Mouse (Mus musculus) layer of hippocampus, postnatal 25 days (tissue): ENCODE results near the gene Oprm1. TPM values are rescaled to one million over a fixed set of nuclear protein-coding genes. Genes with fewer than 3 reads are reported as not detected.
"Not testable (repeated sequence)": the region's sequence is repeated elsewhere in the genome, so short reads cannot be mapped to it uniquely, and the experiment has no call there.

ENCODE experiments used
- DNase-seq, 2 experiments: peaks; one replicate each; pipeline ENCODE4 v3.0.0; 2022; ENCODE audit warnings: mixed read lengths in 2 of 2, low spot score in 1 of 2; ENCODE audit errors: extremely low spot score in 1 of 2
- total RNA-seq, 2 experiments: library from RNA; stranded (reverse); gene quantifications; 2 replicates each; pipeline ENCODE4 v1.2.3; 2021

Oprm1 gene
- total RNA-seq, 2 experiments from 2014 or later, result 4.7 to 5.0 TPM

DNA sequence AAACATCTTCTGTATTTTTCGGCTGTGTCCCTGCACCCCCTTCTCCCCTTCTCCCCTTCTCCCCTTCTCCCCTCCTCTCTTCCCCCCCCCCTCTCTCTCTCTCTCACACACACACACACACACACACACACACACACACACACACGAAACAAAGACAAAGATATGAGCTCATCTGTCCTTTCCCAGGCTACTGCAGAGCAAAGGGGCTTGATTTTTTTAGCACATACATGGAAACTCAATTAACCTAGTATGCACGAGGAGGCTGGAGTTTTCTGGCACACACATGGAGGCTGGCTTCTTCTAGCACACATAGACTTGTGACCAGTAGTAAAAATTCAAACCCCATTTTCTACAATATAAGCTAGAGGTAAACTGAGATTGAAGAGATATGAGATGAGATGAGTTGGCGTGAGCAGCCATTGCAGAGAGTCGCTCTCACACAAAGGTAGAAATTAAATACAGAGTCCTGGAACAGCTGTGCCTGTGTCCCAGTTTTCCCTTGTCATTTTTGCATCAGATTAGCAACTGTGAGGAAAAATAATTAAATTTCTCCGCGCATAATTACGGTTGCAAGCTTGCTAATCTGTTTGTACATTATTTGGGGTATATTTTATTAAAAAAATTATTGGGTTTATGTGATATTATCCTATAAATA is 209.4 kb downstream of the Oprm1 start:
- DNase-seq, result no peak

DNA sequence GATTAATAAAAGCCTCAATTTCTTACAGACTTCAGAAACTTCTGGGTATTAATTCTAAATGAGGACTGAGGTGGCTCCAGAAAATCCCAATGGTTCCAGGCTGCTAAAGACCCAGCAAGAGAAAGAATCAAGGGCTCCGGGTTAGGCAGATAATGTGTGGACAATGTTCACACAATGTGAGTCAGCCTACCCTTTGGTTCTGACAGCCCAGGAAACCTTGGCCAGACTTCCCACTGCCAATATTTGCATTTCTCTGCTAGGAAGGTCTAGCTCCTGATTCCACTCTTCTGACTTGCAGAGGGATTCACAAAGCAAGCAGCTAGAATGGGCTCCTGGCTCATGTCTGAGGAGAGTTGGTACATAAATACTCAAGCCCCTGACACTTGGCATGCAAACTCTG is 210.0 kb downstream of the Oprm1 start:
- DNase-seq, result no peak

DNA sequence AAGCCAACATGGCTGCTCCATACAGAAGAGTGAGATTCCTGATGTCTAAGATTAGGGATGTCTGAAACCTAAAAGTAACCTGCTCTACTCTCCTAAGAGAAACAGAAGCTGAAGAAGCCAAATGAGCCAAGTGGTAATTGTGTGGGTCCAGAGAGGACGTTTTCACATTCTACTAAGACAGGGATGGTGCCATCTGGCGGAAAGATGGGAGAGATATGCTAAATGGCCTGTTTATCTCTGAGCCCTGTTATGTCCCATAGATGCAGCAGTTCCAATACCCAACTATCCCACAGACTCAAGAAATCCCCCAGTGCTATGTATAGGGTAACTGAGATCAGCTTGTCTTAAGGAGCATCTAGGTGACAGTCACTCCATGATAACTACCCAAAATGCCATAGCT is 219.5 kb downstream of the Oprm1 start:
- DNase-seq, result no peak

DNA sequence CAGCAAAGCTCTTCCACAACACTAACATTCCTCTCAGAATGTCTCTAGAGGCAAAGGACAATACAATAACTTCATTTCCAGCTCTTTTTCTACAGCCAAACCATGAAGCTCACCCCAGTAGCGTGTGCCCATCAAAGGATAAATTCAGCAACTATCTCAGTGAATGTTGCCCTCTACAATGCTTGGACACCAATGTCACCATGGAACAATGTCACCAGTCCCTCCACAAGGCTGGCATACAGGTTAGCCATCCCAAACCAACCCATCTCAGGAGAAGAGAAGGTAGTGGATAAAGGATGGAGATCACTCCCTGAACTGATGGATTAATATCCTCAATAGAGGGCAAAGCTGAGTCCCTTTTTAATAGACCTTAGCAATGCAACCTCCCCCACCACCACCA is 220.4 kb downstream of the Oprm1 start:
- no peak for DNase-seq

DNA sequence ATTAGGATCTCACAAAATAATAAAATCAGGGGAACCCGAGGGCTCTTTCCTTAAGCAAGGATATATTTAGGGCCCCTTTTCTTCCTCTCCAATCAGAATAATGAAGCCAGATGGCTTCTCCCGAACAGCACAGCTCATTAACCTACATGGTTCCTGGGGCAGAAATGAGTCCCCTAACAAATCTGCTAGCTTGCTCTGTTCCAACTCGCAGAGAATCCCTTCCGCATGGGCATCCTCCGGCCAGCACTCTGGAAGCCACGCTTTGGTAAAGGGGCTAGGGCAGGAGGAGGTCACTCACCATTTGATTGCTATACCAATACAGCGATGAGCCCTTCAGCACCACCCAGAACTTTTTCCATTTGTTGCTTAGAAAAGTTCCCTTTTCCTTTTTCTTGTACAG is 220.9 kb downstream of the Oprm1 start:
- DNase-seq, result peak in 1 of 2 experiments; percentile 11

DNA sequence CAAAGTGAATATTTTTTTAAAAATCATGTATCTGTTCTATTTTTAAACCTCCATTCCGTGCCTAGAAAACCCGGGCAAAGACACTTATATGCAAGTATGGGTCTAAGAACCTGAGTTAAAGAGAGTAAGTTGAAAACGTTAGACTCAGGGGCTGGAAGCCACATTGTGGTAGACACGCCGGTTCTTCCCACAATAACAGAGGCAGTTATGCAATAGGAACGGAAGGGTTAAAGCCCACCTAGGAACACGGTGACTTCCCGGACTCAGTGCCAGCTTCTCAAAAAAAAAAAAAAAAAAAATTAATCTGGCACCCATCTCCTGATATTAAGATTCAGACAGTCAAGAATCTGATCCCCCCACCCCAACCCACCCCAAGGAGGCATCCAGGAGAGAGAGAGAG is 221.5 kb downstream of the Oprm1 start:
- no peak for DNase-seq

DNA sequence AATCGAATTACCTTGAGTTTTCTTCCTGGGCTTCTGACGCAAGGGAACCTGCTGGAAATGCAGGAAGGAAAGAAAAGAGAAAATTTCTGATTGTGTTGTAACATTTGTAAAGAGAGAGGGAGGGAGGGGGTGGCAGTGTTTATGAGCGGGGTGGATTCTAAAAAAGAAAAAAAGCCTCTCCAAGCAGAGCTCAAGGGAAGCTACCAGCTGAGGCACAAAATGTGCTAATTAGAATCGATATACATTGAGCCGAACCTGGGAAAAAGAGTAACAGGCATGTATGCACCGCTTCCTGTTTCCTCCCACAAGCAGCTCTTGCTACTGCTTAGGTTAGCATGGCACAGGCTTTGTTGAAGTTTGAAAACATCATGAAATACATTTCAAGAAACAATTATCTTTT is 221.9 kb downstream of the Oprm1 start:
- no peak for DNase-seq

DNA sequence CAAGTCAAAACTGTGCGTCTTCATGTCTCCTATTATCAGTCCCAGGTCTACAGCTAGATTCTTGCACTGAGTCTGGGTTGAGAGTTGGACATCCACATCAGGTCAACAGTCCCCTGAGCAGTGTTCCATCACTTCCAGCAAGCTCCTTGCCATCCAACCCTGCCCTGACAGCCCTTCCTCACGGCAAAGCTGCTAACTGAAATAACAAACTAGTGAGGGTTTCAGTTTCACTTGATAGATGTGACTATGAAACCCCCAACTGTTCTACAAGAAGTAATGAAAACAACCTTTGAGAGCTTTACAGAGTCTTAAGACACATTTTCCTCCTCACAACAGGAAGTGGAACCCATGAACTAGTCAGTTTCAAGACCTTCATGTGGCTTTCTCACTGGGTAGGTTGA is 224.4 kb downstream of the Oprm1 start:
- DNase-seq, result no peak

DNA sequence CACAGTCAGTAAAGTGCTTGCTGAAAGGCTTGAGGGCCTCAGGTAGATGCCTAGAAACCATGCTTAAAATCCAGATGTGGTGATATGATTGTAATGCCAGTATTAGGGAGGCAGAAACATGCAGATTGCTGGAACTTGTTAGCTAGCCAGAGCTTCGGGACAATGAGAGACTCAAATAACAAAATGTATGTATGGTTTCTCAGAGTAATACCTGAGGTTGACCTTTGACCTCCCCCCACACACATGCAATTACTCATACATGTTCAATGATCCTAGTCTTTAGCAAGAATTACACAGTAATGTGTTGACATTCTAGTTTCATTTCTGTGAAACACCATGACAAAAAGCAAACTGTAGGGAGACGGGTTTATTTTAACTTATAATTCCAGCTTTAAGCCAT is 225.1 kb downstream of the Oprm1 start:
- DNase-seq, result no peak

DNA sequence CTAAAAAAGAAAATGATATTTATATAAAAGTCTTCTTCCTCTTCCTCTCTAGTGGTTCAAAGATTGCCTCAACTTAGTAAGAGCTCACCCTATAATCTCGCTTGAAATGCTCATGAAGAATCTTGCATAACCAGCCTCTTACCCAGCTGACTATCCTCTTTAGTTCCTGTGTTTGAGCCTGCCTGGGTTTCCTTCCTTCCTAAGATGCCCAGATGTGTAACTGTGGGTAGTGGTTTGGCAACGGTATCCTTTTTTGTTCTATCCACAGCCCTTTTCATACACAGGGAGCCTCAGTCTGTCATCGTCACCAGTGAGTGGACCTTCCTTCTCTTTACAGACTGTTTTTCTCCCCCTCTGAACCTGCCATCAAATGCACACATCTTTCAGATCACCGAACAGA is 227.9 kb downstream of the Oprm1 start:
- DNase-seq, result no peak

DNA sequence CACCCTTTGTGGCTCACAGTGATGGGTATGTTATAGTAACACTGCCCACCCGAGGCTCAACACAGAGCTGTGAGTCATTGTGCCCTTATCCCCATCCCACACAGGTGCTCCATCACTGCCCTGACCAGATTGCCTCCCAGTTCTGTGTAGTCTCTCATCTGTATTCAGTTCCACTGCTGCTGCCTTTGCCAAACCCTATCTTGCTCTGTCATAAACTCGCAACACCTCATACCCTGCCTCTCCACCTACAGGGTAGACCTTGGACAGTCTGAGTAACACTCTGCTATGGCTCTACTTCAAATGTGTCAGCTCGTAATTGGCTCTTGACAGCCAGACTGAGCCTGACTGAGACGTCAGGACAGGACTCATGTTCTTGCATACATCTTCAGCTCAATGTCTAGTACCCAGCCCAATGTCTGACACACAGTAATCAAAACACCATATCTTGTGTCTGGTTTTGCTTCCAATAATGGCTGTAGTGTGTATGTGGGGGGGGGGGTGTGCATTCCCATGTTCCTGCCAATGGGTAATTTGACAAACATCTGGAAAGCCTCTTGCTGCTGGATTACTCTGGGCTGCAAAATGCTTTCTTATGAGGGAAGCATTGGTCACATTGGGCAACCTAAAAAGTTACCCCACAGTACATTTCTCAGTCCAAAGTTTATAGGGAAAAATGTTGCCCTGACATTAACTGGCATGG is 229.2 kb downstream of the Oprm1 start:
- DNase-seq, result no peak

DNA sequence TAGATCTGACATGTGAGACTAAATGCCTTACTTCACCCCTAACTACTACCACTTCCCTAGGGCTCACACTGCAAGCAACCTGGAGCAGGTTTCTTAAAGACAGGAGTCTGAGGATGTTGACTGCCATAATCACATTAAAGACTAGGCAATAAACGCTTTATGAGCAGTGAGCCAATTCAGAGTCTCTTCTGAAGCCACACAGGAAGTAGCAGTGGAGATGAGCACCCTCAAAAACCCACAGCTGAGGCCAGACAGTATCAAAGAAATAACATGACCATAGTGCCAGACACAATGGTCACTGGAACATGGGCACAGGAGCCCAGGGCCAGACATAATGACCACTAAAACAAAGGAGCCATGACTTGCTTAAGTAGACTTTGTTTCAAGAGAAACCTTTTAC is 230.2 kb downstream of the Oprm1 start:
- no peak for DNase-seq

DNA sequence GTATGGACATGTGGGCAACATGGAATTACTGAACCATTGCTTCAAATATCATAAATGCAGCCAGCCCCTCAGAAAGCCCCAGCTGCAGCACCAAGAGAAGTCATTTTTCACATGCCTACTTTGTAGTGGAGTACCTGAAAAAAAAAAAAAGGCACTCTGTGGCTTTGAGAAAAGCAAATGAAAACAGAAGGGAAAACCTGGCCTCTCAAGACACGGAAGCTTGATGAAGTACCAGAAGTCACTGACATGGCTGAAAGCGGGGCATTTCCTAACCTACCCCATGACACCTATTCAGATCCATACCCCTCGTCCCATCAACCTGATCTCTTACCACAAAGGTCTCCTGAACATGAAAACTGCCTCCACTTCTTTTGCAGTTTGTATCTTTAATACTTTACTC is 238.6 kb downstream of the Oprm1 start:
- DNase-seq, result no peak

DNA sequence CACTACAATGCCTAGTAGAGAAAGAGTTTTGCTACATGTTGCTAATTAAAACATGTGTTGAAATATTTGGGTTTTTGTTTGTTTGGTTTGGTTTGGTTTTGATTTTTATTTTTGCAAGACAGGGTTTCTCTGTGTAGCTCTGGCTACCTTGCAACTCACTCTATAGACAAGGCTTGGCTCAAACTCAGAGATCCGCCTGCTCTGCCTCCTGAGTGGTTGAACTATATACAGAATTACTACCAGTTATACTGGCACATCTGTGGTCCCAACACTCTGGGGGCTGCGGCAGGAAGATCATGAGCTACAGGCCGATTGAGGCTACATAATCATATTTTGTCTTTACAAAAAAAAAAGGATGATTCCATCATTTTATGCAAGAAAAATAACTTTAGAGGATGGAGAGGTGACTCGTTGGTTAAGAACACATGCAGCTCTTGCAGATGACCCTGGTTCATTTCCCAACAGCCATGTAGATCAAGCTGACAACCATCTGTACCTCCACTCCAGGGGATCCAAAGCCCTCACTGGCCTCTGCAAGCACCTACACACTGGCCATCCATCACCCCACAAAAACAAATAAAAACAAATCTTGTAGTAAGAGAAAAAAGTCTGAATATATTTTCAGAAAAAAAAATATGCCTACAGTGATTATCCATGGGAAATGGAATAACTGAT is 240.4 kb downstream of the Oprm1 start:
- DNase-seq, result no peak

DNA sequence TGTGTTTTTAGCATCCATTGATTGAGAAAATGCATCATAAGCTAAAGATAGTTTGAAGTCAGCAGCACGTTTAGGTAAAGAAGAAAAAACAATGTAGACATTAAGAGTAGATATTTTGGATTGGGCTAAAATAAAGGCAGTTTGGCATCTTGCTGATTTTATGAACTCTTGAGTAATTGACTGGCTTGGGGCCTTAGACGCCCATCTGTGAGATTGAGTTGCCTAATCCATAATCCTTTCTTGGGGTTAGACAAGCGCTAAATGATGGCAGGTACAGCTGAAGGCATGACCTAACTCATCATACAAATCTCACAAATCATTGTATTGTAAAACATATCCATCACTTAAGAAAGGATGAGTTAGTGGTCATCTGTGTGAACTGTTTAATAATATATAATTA is 241.0 kb downstream of the Oprm1 start:
- DNase-seq, result no peak

DNA sequence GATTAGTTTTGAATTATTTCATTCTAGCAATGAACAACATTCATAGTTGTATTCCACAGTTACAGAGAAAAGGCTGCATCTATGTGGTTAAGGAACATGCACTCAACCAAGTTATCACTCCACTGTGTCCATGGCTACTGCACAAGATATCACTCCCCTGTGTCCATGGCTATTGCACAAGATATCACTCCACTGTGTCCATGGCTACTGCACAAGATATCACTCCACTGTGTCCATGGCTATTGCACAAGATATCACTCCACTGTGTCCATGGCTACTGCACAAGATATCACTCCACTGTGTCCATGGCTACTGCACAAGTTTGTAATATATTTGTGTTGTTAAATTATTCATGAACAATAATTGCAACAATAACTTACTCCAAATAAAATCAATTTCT is 245.6 kb downstream of the Oprm1 start:
- not testable (repeated sequence) for DNase-seq

DNA sequence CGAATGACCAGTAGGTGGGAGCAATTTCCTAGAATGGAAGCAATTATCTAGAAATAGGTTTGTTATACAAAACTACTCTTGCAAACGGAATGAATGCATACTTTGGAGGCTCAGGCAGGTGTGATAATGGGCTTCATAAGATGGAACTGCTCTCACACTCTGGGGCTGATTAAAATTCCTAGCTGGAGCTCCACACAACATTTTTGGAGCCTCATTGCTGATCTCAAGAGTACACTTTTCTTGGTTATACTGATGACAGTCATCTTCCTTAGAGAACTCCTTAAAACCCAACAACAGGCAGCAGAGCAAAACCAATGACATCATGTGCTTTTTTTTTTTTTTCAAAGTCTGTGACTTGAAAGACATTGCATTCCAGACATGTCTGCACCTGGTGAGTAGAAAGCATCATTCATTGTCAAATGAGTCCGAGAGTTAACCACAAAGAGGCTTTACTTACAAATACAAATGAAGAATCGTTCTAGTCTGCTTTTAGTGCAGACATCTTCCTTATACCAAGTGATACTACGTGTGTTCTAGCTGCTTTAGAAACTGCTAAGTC is 246.8 kb downstream of the Oprm1 start:
- no peak for DNase-seq

DNA sequence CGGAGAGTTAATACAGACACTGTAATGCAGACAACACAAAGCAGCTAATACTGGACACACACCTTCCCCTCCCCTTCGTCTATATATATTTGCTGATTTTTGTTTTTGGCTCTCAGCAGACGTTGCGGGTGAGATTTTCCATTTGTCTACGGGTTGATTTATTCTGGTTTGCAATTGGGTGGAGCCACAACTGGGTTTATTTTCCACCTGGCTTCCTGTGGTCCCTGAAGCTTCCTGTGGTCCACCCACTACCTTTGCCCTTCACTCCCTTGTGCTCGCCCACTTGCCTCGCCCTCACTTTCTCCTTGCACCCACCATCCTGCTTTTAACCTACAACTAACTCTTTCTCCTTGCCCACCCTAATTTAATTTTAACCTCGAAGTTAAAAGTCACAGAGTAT is 252.2 kb downstream of the Oprm1 start:
- no peak for DNase-seq

DNA sequence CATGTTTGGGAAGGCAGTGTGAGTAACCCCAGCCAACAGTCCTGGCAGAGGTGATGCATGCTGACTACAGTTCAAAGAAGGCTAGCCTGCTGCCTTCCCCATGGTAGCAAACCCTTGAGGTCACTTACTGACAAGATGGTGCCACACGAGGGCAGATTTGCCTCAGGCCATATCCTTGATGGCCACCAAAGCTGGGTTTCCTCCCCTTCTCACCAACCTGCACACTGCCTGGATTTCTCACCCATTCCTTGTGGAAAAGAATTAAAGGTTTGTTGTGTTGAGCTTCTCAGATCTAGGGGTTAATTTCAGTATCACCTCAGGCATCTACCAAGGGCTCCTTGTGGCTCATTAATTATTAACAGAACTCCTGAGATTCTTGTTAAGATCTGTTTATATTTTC is 256.9 kb downstream of the Oprm1 start:
- DNase-seq, result no peak

DNA sequence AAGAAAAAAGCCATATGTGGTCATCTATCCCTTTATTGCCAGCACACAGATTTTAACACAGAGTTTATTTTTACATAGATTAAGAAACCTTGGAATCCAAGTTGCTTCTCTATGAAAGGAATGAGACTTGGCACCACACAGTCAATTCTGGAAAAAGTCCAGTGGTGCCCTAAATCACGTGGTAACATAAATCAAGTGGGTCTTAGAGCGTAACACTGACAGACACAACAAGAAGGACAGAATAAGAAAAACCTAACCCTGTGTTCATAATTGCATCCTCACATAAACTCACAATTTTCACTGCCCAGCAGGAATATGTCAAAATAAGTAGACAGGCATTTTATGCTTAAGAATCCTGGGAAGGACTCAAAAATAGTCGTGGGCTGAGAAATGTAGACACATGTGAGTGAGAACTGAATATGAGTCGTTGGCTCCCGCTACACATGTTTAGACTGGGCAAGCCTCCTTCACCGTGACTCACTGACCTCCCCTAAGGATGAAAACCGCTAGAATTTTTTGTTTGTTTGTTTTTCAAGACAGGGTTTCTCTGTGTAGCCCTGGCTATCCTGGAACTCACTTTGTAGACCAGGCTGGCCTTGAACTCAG is 261.6 kb downstream of the Oprm1 start:
- DNase-seq, result no peak

DNA sequence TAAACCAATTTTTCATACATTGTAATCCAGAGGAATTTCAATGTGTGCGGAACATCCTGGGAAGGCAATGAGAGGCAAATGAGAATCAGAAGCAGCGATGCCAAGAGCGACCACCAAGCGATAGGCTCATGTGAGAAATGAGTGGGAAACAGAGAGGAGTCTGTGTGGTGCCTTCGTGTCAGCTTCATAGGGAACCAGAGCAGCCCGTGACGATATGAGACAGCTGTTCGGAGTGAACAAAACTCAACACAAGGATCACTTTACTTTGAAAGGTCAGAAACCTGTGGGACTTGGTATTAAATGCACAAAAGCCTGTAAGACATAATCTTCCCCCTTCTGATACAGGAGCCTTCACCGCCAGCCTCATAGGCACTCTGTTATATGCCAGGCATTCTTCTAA is 262.2 kb downstream of the Oprm1 start:
- DNase-seq, result no peak
